Mouse (Mus musculus) forebrain, embryonic 16.5 days (tissue): ENCODE measurements around the gene Ric1. TPM values are rescaled to one million over a fixed set of nuclear protein-coding genes. Genes with fewer than 3 reads are reported as not detected.
"Not testable (repeated sequence)": the region's sequence is repeated elsewhere in the genome, so short reads cannot be mapped to it uniquely, and the experiment has no call there.

Source experiments
- ATAC-seq: fragments of 200-750 bp; cut with Nextera tagmentation; 2 replicates; pipeline ENCODE4 v1.8.0; 2017; ENCODE audit warnings: mild to moderate bottlenecking, moderate library complexity
- H3K27ac ChIP-seq: fragments of 300-500 bp; sonication (generic); 2 replicates; pipeline ENCODE4 v1.5.1; 2014; ENCODE audit warnings: low read length, control low read depth
- H3K27me3 ChIP-seq: fragments of 300-500 bp; sonication (generic); replicated peaks from 2 replicates; pipeline ENCODE4 v1.6.1; 2014; ENCODE audit warnings: low read length; ENCODE audit not compliant: control insufficient read depth, insufficient read depth
- H3K36me3 ChIP-seq: fragments of 300-500 bp; sonication (generic); 2 replicates; pipeline ENCODE4 v1.6.1; 2014; ENCODE audit not compliant: control insufficient read depth, insufficient read depth
- H3K4me1 ChIP-seq: fragments of 300-500 bp; sonication (generic); replicated peaks from 2 replicates; pipeline ENCODE4 v1.6.1; 2014; ENCODE audit warnings: low read length; ENCODE audit not compliant: control insufficient read depth, insufficient read depth
- H3K4me2 ChIP-seq: fragments of 300-500 bp; sonication (generic); 2 replicates; pipeline ENCODE4 v1.6.1; 2014; ENCODE audit warnings: mild to moderate bottlenecking, low read length, control low read depth
- H3K4me3 ChIP-seq: fragments of 300-500 bp; sonication (generic); replicated peaks from 2 replicates; pipeline ENCODE4 v1.5.1; 2014; ENCODE audit warnings: mild to moderate bottlenecking, low read length, control low read depth
- H3K9ac ChIP-seq: fragments of 300-500 bp; sonication (generic); replicated peaks from 2 replicates; pipeline ENCODE4 v1.6.1; 2014; ENCODE audit warnings: low read depth, low read length, control low read depth
- H3K9me3 ChIP-seq: fragments of 300-500 bp; sonication (generic); 2 replicates; pipeline ENCODE4 v1.6.1; 2016; ENCODE audit warnings: low read length; ENCODE audit not compliant: control insufficient read depth
- WGBS: fragments of 180-500 bp; shearing (Covaris S2); extraction: QIAGEN DNeasy Blood & Tissue Kit; methylation state at CpG from one replicate; pipeline ENCODE4 v1.1.7; 2014; 5-methylcytosine and 5-hydroxymethylcytosine counted together
- polyA plus RNA-seq: library from polyadenylated mRNA; unstranded; fragments of >200 nt; fragmentation: Nextera tagmentation; extraction: Ambion mirVana; gene quantifications from 2 replicates; pipeline ENCODE4 v1.2.1, GENCODE M21; 2015

The Ric1 gene
- polyA plus RNA-seq, 1 experiment from 2014 or later, result 14.0 TPM

- no peak overlapping the region for H3K4me3 ChIP-seq
- H3K4me2 ChIP-seq, result no peak overlapping the region
- no peak overlapping the region for H3K9ac ChIP-seq
- H3K4me1 ChIP-seq, result no peaks in the 10 kb centered on the region
- H3K9me3 ChIP-seq, result no peaks in the 10 kb centered on the region
- no peak overlapping the region for H3K27ac ChIP-seq
- no peaks in the 10 kb centered on the region; the same call in 1 of the 2 replicates for H3K36me3 ChIP-seq
- H3K27me3 ChIP-seq, result no peaks in the 10 kb centered on the region
- ATAC-seq, result peak; percentile 65
- WGBS, result 65% methylated on average over 7 of the region's 7 CpGs
These were observed 41.2 kb downstream of the Ric1 start for GRCm38 (mm10) chr19:29563258-29563779.

GRCm38 (mm10) chr19:29566512-29566911 is 44.4 kb downstream of the Ric1 start:
- ATAC-seq, result no peak
- no peak overlapping the region for H3K4me2 ChIP-seq
- H3K9ac ChIP-seq, result no peak overlapping the region
- no peaks in the 10 kb centered on the region for H3K9me3 ChIP-seq
- 100% methylated on average over 1 of the region's 1 CpGs for WGBS
- H3K27ac ChIP-seq, result no peak overlapping the region
- H3K27me3 ChIP-seq, result no peaks in the 10 kb centered on the region
- no peaks in the 10 kb centered on the region for H3K4me1 ChIP-seq
- peaks cover 7% of the 10 kb centered on the region for H3K36me3 ChIP-seq
- no peak overlapping the region for H3K4me3 ChIP-seq

GRCm38 (mm10) chr19:29582439-29582838 is 60.4 kb downstream of the Ric1 start:
- Histone ChIP-seq H3K27me3 (no peaks in the 10 kb centered on the region), H3K9me3 (no peaks in the 10 kb centered on the region), H3K4me3 (no peak overlapping the region), H3K27ac (no peak overlapping the region), H3K4me2 (no peak overlapping the region), H3K36me3 (peaks cover 16% of the 10 kb centered on the region), H3K4me1 (no peaks in the 10 kb centered on the region), H3K9ac (no peak overlapping the region)
- no peak for ATAC-seq
- WGBS, result 96% methylated on average over 2 of the region's 2 CpGs

GRCm38 (mm10) chr19:29583734-29584133 is 61.7 kb downstream of the Ric1 start:
- 69% methylated on average over 6 of the region's 6 CpGs for WGBS
- Histone ChIP-seq H3K27ac (no peak overlapping the region), H3K36me3 (peaks cover 22% of the 10 kb centered on the region), H3K9me3 (no peaks in the 10 kb centered on the region), H3K4me3 (no peak overlapping the region), H3K9ac (no peak overlapping the region), H3K4me1 (no peaks in the 10 kb centered on the region), H3K27me3 (no peaks in the 10 kb centered on the region), H3K4me2 (no peak overlapping the region)
- ATAC-seq, result no peak

GRCm38 (mm10) chr19:29593783-29594182 is 71.7 kb downstream of the Ric1 start:
- not testable (repeated sequence) for H3K27ac ChIP-seq, H3K9me3 ChIP-seq, ATAC-seq, H3K27me3 ChIP-seq, H3K9ac ChIP-seq, H3K4me2 ChIP-seq, H3K4me1 ChIP-seq, H3K4me3 ChIP-seq
- H3K36me3 ChIP-seq, result peaks cover 14% of the 10 kb centered on the region
- 28% methylated on average over 3 of the region's 3 CpGs for WGBS

- H3K4me1 ChIP-seq, result no peaks in the 10 kb centered on the region
- H3K27ac ChIP-seq, result no peak overlapping the region
- no peak overlapping the region for H3K4me3 ChIP-seq
- peaks cover 16% of the 10 kb centered on the region for H3K36me3 ChIP-seq
- no peak overlapping the region for H3K9ac ChIP-seq
- H3K4me2 ChIP-seq, result no peak overlapping the region
- H3K9me3 ChIP-seq, result no peaks in the 10 kb centered on the region
- ATAC-seq, result no peak
- no peaks in the 10 kb centered on the region for H3K27me3 ChIP-seq
- WGBS, result over 99% methylated on average over 3 of the region's 3 CpGs
These were observed 74.2 kb downstream of the Ric1 start for GRCm38 (mm10) chr19:29596276-29596675.

- no peaks in the 10 kb centered on the region for H3K9me3 ChIP-seq
- 98% methylated on average over 2 of the region's 2 CpGs for WGBS
- H3K9ac ChIP-seq, result no peak overlapping the region
- H3K27ac ChIP-seq, result no peak overlapping the region
- no peak overlapping the region for H3K4me3 ChIP-seq
- no peaks in the 10 kb centered on the region for H3K4me1 ChIP-seq
- H3K36me3 ChIP-seq, result peaks cover 16% of the 10 kb centered on the region
- no peak overlapping the region for H3K4me2 ChIP-seq
- H3K27me3 ChIP-seq, result no peaks in the 10 kb centered on the region
- ATAC-seq, result no peak
These were observed 74.9 kb downstream of the Ric1 start for GRCm38 (mm10) chr19:29596985-29597384.

GRCm38 (mm10) chr19:29598981-29599380 is 76.9 kb downstream of the Ric1 start:
- H3K9me3 ChIP-seq, result no peaks in the 10 kb centered on the region
- H3K36me3 ChIP-seq, result peaks cover 25% of the 10 kb centered on the region
- H3K4me1 ChIP-seq, result no peaks in the 10 kb centered on the region
- no peak overlapping the region for H3K9ac ChIP-seq
- WGBS, result 95% methylated on average over 5 of the region's 5 CpGs
- H3K4me3 ChIP-seq, result no peak overlapping the region
- ATAC-seq, result no peak
- no peaks in the 10 kb centered on the region for H3K27me3 ChIP-seq
- no peak overlapping the region for H3K27ac ChIP-seq
- no peak overlapping the region for H3K4me2 ChIP-seq

GRCm38 (mm10) chr19:29603548-29604353 is 81.7 kb downstream of the Ric1 start:
- 93% methylated on average over 14 of the region's 14 CpGs for WGBS
- H3K27me3 ChIP-seq, result no peaks in the 10 kb centered on the region
- H3K9ac ChIP-seq, result no peak overlapping the region
- H3K4me2 ChIP-seq, result no peak overlapping the region
- peaks cover 16% of the 10 kb centered on the region for H3K36me3 ChIP-seq
- H3K4me1 ChIP-seq, result no peaks in the 10 kb centered on the region
- H3K27ac ChIP-seq, result no peak overlapping the region
- ATAC-seq, result no peak
- H3K4me3 ChIP-seq, result no peak overlapping the region
- H3K9me3 ChIP-seq, result no peaks in the 10 kb centered on the region
